Mouse (Mus musculus) limb, embryonic 10.5 days (tissue): ENCODE data around the gene Phb. TPM values are rescaled to one million over a fixed set of nuclear protein-coding genes. Genes with fewer than 3 reads are reported as not detected.

Experiments used
- DNase-seq: peaks from one replicate; pipeline ENCODE4 v3.0.0-alpha.2; 2017; ENCODE audit warnings: low spot score
- H3K27ac ChIP-seq: fragments of 300-500 bp; sonication (generic); 2 replicates; pipeline ENCODE4 v1.5.1; 2016; ENCODE audit warnings: mild to moderate bottlenecking
- H3K27me3 ChIP-seq: fragments of 300-500 bp; sonication (generic); 2 replicates; pipeline ENCODE4 v1.6.1; 2016; ENCODE audit warnings: low read depth, mild to moderate bottlenecking; ENCODE audit not compliant: poor library complexity, severe bottlenecking
- H3K36me3 ChIP-seq: fragments of 300-500 bp; sonication (generic); 2 replicates; pipeline ENCODE4 v1.6.1; 2016; ENCODE audit warnings: mild to moderate bottlenecking, moderate library complexity
- H3K4me1 ChIP-seq: fragments of 300-500 bp; sonication (generic); 2 replicates; pipeline ENCODE4 v1.6.1; 2016
- H3K4me3 ChIP-seq: fragments of 300-500 bp; sonication (generic); 2 replicates; pipeline ENCODE4 v1.5.1; 2016; ENCODE audit warnings: mild to moderate bottlenecking, moderate library complexity
- H3K9me3 ChIP-seq: fragments of 300-500 bp; sonication (generic); replicated peaks from 2 replicates; pipeline ENCODE4 v1.6.1; 2016; ENCODE audit warnings: mild to moderate bottlenecking
- WGBS: fragments of 180-500 bp; shearing (Covaris S2); methylation state at CpG from one replicate; pipeline ENCODE4 v1.1.7; 2016; 5-methylcytosine and 5-hydroxymethylcytosine counted together
- polyA plus RNA-seq: library from polyadenylated mRNA; unstranded; fragments of >200 nt; fragmentation: Nextera tagmentation; extraction: Ambion mirVana; gene quantifications from 2 replicates; pipeline ENCODE4 v1.2.1, GENCODE M21; 2016

Phb gene
- polyA plus RNA-seq, 1 experiment from 2014 or later = 293 TPM

- Histone ChIP-seq H3K9me3 (no peaks in the 10 kb centered on the region), H3K27me3 (no peaks in the 10 kb centered on the region), H3K27ac (no peak overlapping the region), H3K4me3 (no peak overlapping the region), H3K4me1 (peaks cover 16% of the 10 kb centered on the region), H3K36me3 (no peaks in the 10 kb centered on the region)
- WGBS = 92% methylated on average over 12 of the region's 12 CpGs
- no peak for DNase-seq
Measured at GRCm38 (mm10) chr11:95704032-95704969, 37.5 kb downstream of the Phb start.

GRCm38 (mm10) chr11:95704970-95705330 is 38.2 kb downstream of the Phb start:
- Histone ChIP-seq H3K9me3 (no peaks in the 10 kb centered on the region), H3K4me3 (no peak overlapping the region), H3K27ac (no peak overlapping the region), H3K36me3 (no peaks in the 10 kb centered on the region), H3K27me3 (no peaks in the 10 kb centered on the region), H3K4me1 (peaks cover 16% of the 10 kb centered on the region)
- WGBS = 89% methylated on average over 4 of the region's 4 CpGs
- no peak for DNase-seq

- peaks cover 33% of the 10 kb centered on the region for H3K4me1 ChIP-seq
- DNase-seq = no peak
- no peak overlapping the region for H3K4me3 ChIP-seq
- no peak overlapping the region for H3K27ac ChIP-seq
- WGBS = 94% methylated on average over 6 of the region's 6 CpGs
- H3K36me3 ChIP-seq = no peaks in the 10 kb centered on the region
- no peaks in the 10 kb centered on the region for H3K9me3 ChIP-seq
- no peaks in the 10 kb centered on the region for H3K27me3 ChIP-seq
Measured at GRCm38 (mm10) chr11:95709534-95710040, 42.8 kb downstream of the Phb start.

- DNase-seq = no peak
- H3K27ac ChIP-seq = no peak overlapping the region
- H3K4me3 ChIP-seq = no peak overlapping the region
- WGBS = 82% methylated on average over 7 of the region's 7 CpGs
- H3K36me3 ChIP-seq = no peaks in the 10 kb centered on the region
- no peaks in the 10 kb centered on the region for H3K27me3 ChIP-seq
- no peaks in the 10 kb centered on the region for H3K9me3 ChIP-seq
- H3K4me1 ChIP-seq = peaks cover 39% of the 10 kb centered on the region
Measured at GRCm38 (mm10) chr11:95710478-95710877, 43.7 kb downstream of the Phb start.

GRCm38 (mm10) chr11:95712085-95712562 is 45.4 kb downstream of the Phb start:
- Histone ChIP-seq H3K9me3 (no peaks in the 10 kb centered on the region), H3K4me3 (peak overlapping the region; percentile 81), H3K27me3 (no peaks in the 10 kb centered on the region), H3K36me3 (no peaks in the 10 kb centered on the region), H3K27ac (peak overlapping the region; percentile 99), H3K4me1 (peaks cover 45% of the 10 kb centered on the region)
- DNase-seq = no peak
- 37% methylated on average over 12 of the region's 12 CpGs for WGBS

GRCm38 (mm10) chr11:95712563-95713224 is 45.9 kb downstream of the Phb start, which contains the start of gene Zfp652:
Zfp652 (plus strand) TSS chr11:95712673.
- Histone ChIP-seq H3K4me1 (peaks cover 39% of the 10 kb centered on the region), H3K36me3 (no peaks in the 10 kb centered on the region), H3K27ac (peak within 1 kb of the TSS; percentile 99), H3K9me3 (no peaks in the 10 kb centered on the region), H3K27me3 (no peaks in the 10 kb centered on the region), H3K4me3 (peak within 1 kb of the TSS; percentile 81)
- peak; percentile 96 for DNase-seq
- 2% methylated on average over 82 of the region's 103 CpGs for WGBS

- peak overlapping the region; percentile 99 for H3K27ac ChIP-seq
- WGBS = under 1% methylated on average over 49 of the region's 49 CpGs
- DNase-seq = peak; percentile 71
- peak overlapping the region; percentile 81 for H3K4me3 ChIP-seq
- no peaks in the 10 kb centered on the region for H3K36me3 ChIP-seq
- H3K27me3 ChIP-seq = no peaks in the 10 kb centered on the region
- H3K4me1 ChIP-seq = peaks cover 33% of the 10 kb centered on the region
- no peaks in the 10 kb centered on the region for H3K9me3 ChIP-seq
Measured at GRCm38 (mm10) chr11:95713225-95713810, 46.6 kb downstream of the Phb start.

GRCm38 (mm10) chr11:95713811-95714241 is 47.1 kb downstream of the Phb start:
- Histone ChIP-seq H3K36me3 (no peaks in the 10 kb centered on the region), H3K4me3 (peak overlapping the region; percentile 81), H3K27me3 (no peaks in the 10 kb centered on the region), H3K9me3 (no peaks in the 10 kb centered on the region), H3K27ac (peak overlapping the region; percentile 99), H3K4me1 (peaks cover 31% of the 10 kb centered on the region)
- DNase-seq = no peak
- 3% methylated on average over 13 of the region's 13 CpGs for WGBS

GRCm38 (mm10) chr11:95714411-95714810 is 47.7 kb downstream of the Phb start:
- H3K36me3 ChIP-seq = no peaks in the 10 kb centered on the region

GRCm38 (mm10) chr11:95716136-95716535 is 49.4 kb downstream of the Phb start:
- 75% methylated on average over 8 of the region's 8 CpGs for WGBS

More at GRCm38 (mm10) chr11:95714411-95714810, 47.7 kb downstream of the Phb start:
- Histone ChIP-seq H3K4me3 (peak overlapping the region; percentile 81), H3K4me1 (peaks cover 31% of the 10 kb centered on the region), H3K27ac (peak overlapping the region; percentile 99; the same call in 1 of the 2 replicates), H3K9me3 (no peaks in the 10 kb centered on the region), H3K27me3 (no peaks in the 10 kb centered on the region)
- 55% methylated on average over 7 of the region's 7 CpGs for WGBS
- DNase-seq = no peak

GRCm38 (mm10) chr11:95719356-95719755 is 52.6 kb downstream of the Phb start:
- no peaks in the 10 kb centered on the region for H3K27me3 ChIP-seq
- peaks cover 16% of the 10 kb centered on the region for H3K4me1 ChIP-seq
- H3K36me3 ChIP-seq = peaks cover 2% of the 10 kb centered on the region; the same call in 1 of the 2 replicates
- no peak overlapping the region for H3K4me3 ChIP-seq
- WGBS = 96% methylated on average over 3 of the region's 3 CpGs
- no peaks in the 10 kb centered on the region for H3K9me3 ChIP-seq
- no peak for DNase-seq
- H3K27ac ChIP-seq = no peak overlapping the region

More at GRCm38 (mm10) chr11:95716136-95716535, 49.4 kb downstream of the Phb start:
- no peak overlapping the region for H3K27ac ChIP-seq
- H3K9me3 ChIP-seq = no peaks in the 10 kb centered on the region
- no peak for DNase-seq
- H3K4me3 ChIP-seq = no peak overlapping the region
- H3K4me1 ChIP-seq = peaks cover 31% of the 10 kb centered on the region
- H3K27me3 ChIP-seq = no peaks in the 10 kb centered on the region
- H3K36me3 ChIP-seq = peaks cover 2% of the 10 kb centered on the region; the same call in 1 of the 2 replicates

- H3K4me3 ChIP-seq = no peak within 1 kb of the TSS
- no peak for DNase-seq
- H3K4me1 ChIP-seq = no peaks in the 10 kb centered on the region
- H3K27ac ChIP-seq = no peak within 1 kb of the TSS
- 95% methylated on average over 5 of the region's 5 CpGs for WGBS
- H3K9me3 ChIP-seq = no peaks in the 10 kb centered on the region
- no peaks in the 10 kb centered on the region for H3K27me3 ChIP-seq
- H3K36me3 ChIP-seq = peaks cover 2% of the 10 kb centered on the region; the same call in 1 of the 2 replicates
Measured at GRCm38 (mm10) chr11:95723287-95723686, 56.5 kb downstream of the Phb start, which contains the start of gene B130006D01Rik. B130006D01Rik (plus strand) TSS chr11:95723587.
